In genomic region chr9:24780929-24781441, GRCm38 (mm10) we compare ENCODE assay signal across 9 mouse cellular contexts. TPM values are rescaled to one million over a fixed set of nuclear protein-coding genes. Genes with fewer than 3 reads are reported as not detected.
DNase-seq lines count a peak whose midpoint lies in the region; ATAC-seq lines count a peak whose summit lies in the region.
"Had no signal": no experiment of that assay in that cellular context is flagged by ENCODE, and none has a peak within 500 bp of the region (broad histone marks: within the 10 kb centered on the region; RNA-seq: fewer than 3 reads in every experiment).

No protein-coding gene starts in this region.

- DNase-seq in ovary, postnatal 36 days (ENCODE audit: low spot score), result peak; percentile 16
- DNase-seq in ovary, postnatal 10 days (ENCODE audit: low spot score), result no peak
- peak; percentile 39 for DNase-seq in yolk sac, embryonic 10.5 days (ENCODE audit: low spot score)
- DNase-seq in natural killer cell, adult 2 months (ENCODE audit: low spot score in 2 of 2), result no peak
- DNase-seq in lung, adult 18-20 months, result no peak
- no peak for DNase-seq in lung, postnatal 36 days

- H3K27me3 ChIP-seq in heart, embryonic 12.5 days (replicated peaks), result no peaks in the 10 kb centered on the region
- H3K27me3 ChIP-seq in liver, embryonic 12.5 days (replicated peaks), result peaks cover 70% of the 10 kb centered on the region

- H3K4me1 ChIP-seq in heart, embryonic 12.5 days (replicated peaks), result peaks cover 45% of the 10 kb centered on the region
- H3K4me1 ChIP-seq in liver, embryonic 12.5 days, result no peaks in the 10 kb centered on the region

- H3K9me3 ChIP-seq in heart, embryonic 12.5 days (replicated peaks), result no peaks in the 10 kb centered on the region
- H3K9me3 ChIP-seq in liver, embryonic 12.5 days (replicated peaks), result no peaks in the 10 kb centered on the region

- H3K4me3 ChIP-seq in heart, embryonic 12.5 days, result peak overlapping the region; percentile 52
- H3K4me3 ChIP-seq in liver, embryonic 12.5 days, result peak overlapping the region; percentile 33
- H3K4me3 ChIP-seq: myocyte had no signal

- no peaks in the 10 kb centered on the region for H3K36me3 ChIP-seq in heart, embryonic 12.5 days
- no peaks in the 10 kb centered on the region for H3K36me3 ChIP-seq in liver, embryonic 12.5 days

- H3K4me2 ChIP-seq in heart, embryonic 12.5 days, result peak overlapping the region; percentile 91
- peak overlapping the region; percentile 65 for H3K4me2 ChIP-seq in liver, embryonic 12.5 days

- peak overlapping the region; percentile 84 for H3K27ac ChIP-seq in heart, embryonic 12.5 days (ENCODE audit: poor library complexity, severe bottlenecking)
- H3K27ac ChIP-seq in liver, embryonic 12.5 days, result no peak overlapping the region

- WGBS in heart, embryonic 12.5 days, result 1% methylated on average over 32 of the region's 32 CpGs
- under 1% methylated on average over 32 of the region's 32 CpGs for WGBS in liver, embryonic 12.5 days (ENCODE audit: insufficient replicate concordance)

- peak; percentile 49 for ATAC-seq in heart, embryonic 12.5 days (ENCODE audit: insufficient number of reproducible peaks, low FRiP score)
- no peak for ATAC-seq in liver, embryonic 12.5 days

- peak overlapping the region; percentile 81 for H3K9ac ChIP-seq in heart, embryonic 12.5 days
- peak overlapping the region; percentile 23; the same call in 1 of the 2 replicates for H3K9ac ChIP-seq in liver, embryonic 12.5 days

RNA-seq across cellular contexts. Expression of gene Tbx20, which starts 6.9 kb away (rescaled TPM):
- polyA plus RNA-seq in heart, embryonic 12.5 days (2016; fragmentation: Nextera tagmentation; extraction: Ambion mirVana), result 105 and 111 TPM in 2 replicates
- polyA plus RNA-seq in liver, embryonic 12.5 days (2016; fragmentation: Nextera tagmentation; extraction: Ambion mirVana), result 1.8 and 1.9 TPM in 2 replicates
- polyA plus RNA-seq: myocyte had no signal

Comparison
In these comparisons a context has a peak if more than half of its experiments do, and no peak if none do; other contexts are left out.
1. DNase-seq: peak in ovary, postnatal 36 days (single experiment) and yolk sac, embryonic 10.5 days (single experiment); none in ovary, postnatal 10 days (single experiment), natural killer cell, adult 2 months (0 of 2), lung, adult 18-20 months (0 of 2) and lung, postnatal 36 days (single experiment).
2. RNA of gene Tbx20, which starts 6.9 kb away (polyA plus RNA-seq): 105 to 111 TPM in heart, embryonic 12.5 days; 1.8 to 1.9 TPM in liver, embryonic 12.5 days; every median in the first group is over 10 times any median in the second.